Mouse (Mus musculus) MEL (cell line): ENCODE results near the gene Edem3. TPM values are rescaled to one million over a fixed set of nuclear protein-coding genes. Genes with fewer than 3 reads are reported as not detected.

Source experiments
- DNase-seq: peaks from one replicate; pipeline ENCODE4 v3.0.0; 2011; ENCODE audit warnings: low read depth, low spot score
- H3K27ac ChIP-seq: 2 replicates; pipeline ENCODE4 v1.5.1; 2012; ENCODE audit warnings: low read depth, mild to moderate bottlenecking, control low read depth, low read length, moderate library complexity; ENCODE audit not compliant: control insufficient read depth
- H3K27me3 ChIP-seq, 2 experiments: fragments of 150-350 bp in 1 of 2; sonication (generic) in 1 of 2; 2 replicates each; pipeline ENCODE4 v1.6.1; 2012; ENCODE audit warnings: low read length in 2 of 2, mild to moderate bottlenecking in 2 of 2, improper control_type of control experiment in 1 of 2, moderate library complexity in 1 of 2; ENCODE audit not compliant: insufficient read depth in 2 of 2, control insufficient read depth in 1 of 2
- H3K36me3 ChIP-seq, 2 experiments: 2 replicates each; pipeline ENCODE4 v1.6.1; 2012 to 2014; ENCODE audit warnings: low read length in 2 of 2, improper control_type of control experiment in 1 of 2, inconsistent platforms in 1 of 2, mild to moderate bottlenecking in 1 of 2; ENCODE audit not compliant: insufficient read depth in 2 of 2, control insufficient read depth in 1 of 2
- H3K4me1 ChIP-seq, 2 experiments: fragments of 150-350 bp in 1 of 2; sonication (generic) in 1 of 2; 2 replicates each; pipeline ENCODE4 v1.6.1; 2012; ENCODE audit warnings: low read length in 2 of 2, improper control_type of control experiment in 1 of 2, mild to moderate bottlenecking in 1 of 2; ENCODE audit not compliant: insufficient read depth in 2 of 2, control insufficient read depth in 1 of 2
- H3K4me3 ChIP-seq, 2 experiments: fragments of 150-350 bp in 1 of 2; sonication (generic) in 1 of 2; 2 replicates each; pipeline ENCODE4 v1.5.1; 2012; ENCODE audit warnings: low read depth in 2 of 2, low read length in 2 of 2, mild to moderate bottlenecking in 2 of 2, moderate library complexity in 2 of 2, control low read depth in 1 of 2, improper control_type of control experiment in 1 of 2; ENCODE audit not compliant: control insufficient read depth in 1 of 2, insufficient read depth in 1 of 2
- H3K79me2 ChIP-seq: 2 replicates; pipeline ENCODE4 v1.6.1; 2012; ENCODE audit warnings: mild to moderate bottlenecking, low read length, moderate library complexity; ENCODE audit not compliant: control insufficient read depth, poor library complexity, insufficient read depth
- H3K9ac ChIP-seq: 2 replicates; pipeline ENCODE4 v1.6.1; 2012; ENCODE audit warnings: low read depth, mild to moderate bottlenecking, control low read depth, low read length, moderate library complexity; ENCODE audit not compliant: control insufficient read depth, poor library complexity, severe bottlenecking
- H3K9me3 ChIP-seq: fragments of 150-350 bp; sonication (generic); replicated peaks from 2 replicates; pipeline ENCODE4 v1.6.1; 2012; ENCODE audit warnings: mild to moderate bottlenecking, low read length, improper control_type of control experiment, moderate library complexity; ENCODE audit not compliant: insufficient read depth
- BHLHE40 ChIP-seq: IDR thresholded peaks from 2 replicates; pipeline ENCODE4 v1.6.1; 2012; ENCODE audit warnings: low read depth, mild to moderate bottlenecking, inconsistent platforms, low read length, improper control_type of control experiment, borderline replicate concordance
- CTCF ChIP-seq, 3 experiments: IDR thresholded peaks in 2 of 3; conservative IDR thresholded peaks in 1 of 3; 2 replicates each; pipeline ENCODE4 v1.5.1; 2011 to 2012; ENCODE audit warnings: low read length in 3 of 3, low read depth in 2 of 3, mild to moderate bottlenecking in 2 of 3, improper control_type of control experiment in 1 of 3, inconsistent platforms in 1 of 3, mixed read lengths in 1 of 3, moderate library complexity in 1 of 3; ENCODE audit not compliant: control insufficient read depth in 1 of 3, insufficient read depth in 1 of 3, poor library complexity in 1 of 3, severe bottlenecking in 1 of 3
- GABPA ChIP-seq: IDR thresholded peaks from 2 replicates; pipeline ENCODE4 v1.6.1; 2012; ENCODE audit warnings: low read depth, mild to moderate bottlenecking, inconsistent platforms, low read length, improper control_type of control experiment, moderate library complexity
- GATA1 ChIP-seq: IDR thresholded peaks from 2 replicates; pipeline ENCODE4 v1.6.1; 2011; ENCODE audit warnings: low read depth, low read length, improper control_type of control experiment
- JUND ChIP-seq: IDR thresholded peaks from 2 replicates; pipeline ENCODE4 v1.6.1; 2011; ENCODE audit warnings: low read depth, mild to moderate bottlenecking, improper control_type of control experiment, low read length
- KAT2A ChIP-seq: conservative IDR thresholded peaks from 2 replicates; pipeline ENCODE4 v1.6.1; 2012; ENCODE audit warnings: low read depth, low read length, improper control_type of control experiment, inconsistent platforms
- MYB ChIP-seq: IDR thresholded peaks from 2 replicates; pipeline ENCODE4 v1.6.1; 2011; ENCODE audit warnings: mild to moderate bottlenecking, low read depth, low read length, improper control_type of control experiment
- NELFE ChIP-seq: IDR thresholded peaks from 2 replicates; pipeline ENCODE4 v1.6.1; 2011; ENCODE audit warnings: low read depth, low read length, improper control_type of control experiment
- POLR2AphosphoS5 ChIP-seq: IDR thresholded peaks from 2 replicates; pipeline ENCODE4 v1.6.1; 2012; ENCODE audit warnings: low read depth, borderline replicate concordance, mild to moderate bottlenecking, inconsistent platforms, low read length, moderate library complexity, mixed read lengths
- RAD21 ChIP-seq: IDR thresholded peaks from 2 replicates; pipeline ENCODE4 v1.6.1; 2011; ENCODE audit warnings: mild to moderate bottlenecking, low read depth, low read length, improper control_type of control experiment
- RCOR1 ChIP-seq: IDR thresholded peaks from 2 replicates; pipeline ENCODE4 v1.6.1; 2012; ENCODE audit warnings: low read depth, mild to moderate bottlenecking, inconsistent platforms, low read length, improper control_type of control experiment
- SMC3 ChIP-seq: IDR thresholded peaks from 2 replicates; pipeline ENCODE4 v1.6.1; 2011; ENCODE audit warnings: low read depth, low read length, improper control_type of control experiment
- TAL1 ChIP-seq: IDR thresholded peaks from 2 replicates; pipeline ENCODE4 v1.6.1; 2012; ENCODE audit warnings: mild to moderate bottlenecking, inconsistent platforms, low read length, moderate library complexity, mixed read lengths
- TBP ChIP-seq: IDR thresholded peaks from 2 replicates; pipeline ENCODE4 v1.8.0; 2011; ENCODE audit warnings: low read depth, low read length, improper control_type of control experiment
- TCF12 ChIP-seq: IDR thresholded peaks from 2 replicates; pipeline ENCODE4 v1.6.1; 2014; ENCODE audit warnings: low read depth, mild to moderate bottlenecking, inconsistent platforms, low read length, improper control_type of control experiment, moderate library complexity
- USF1 ChIP-seq: IDR thresholded peaks from 2 replicates; pipeline ENCODE4 v1.6.1; 2014; ENCODE audit warnings: low read depth, mild to moderate bottlenecking, inconsistent platforms, low read length, improper control_type of control experiment, moderate library complexity
- USF2 ChIP-seq, 2 experiments: IDR thresholded peaks; 2 replicates each; pipeline ENCODE4 v1.6.1; 2011 to 2012; ENCODE audit warnings: improper control_type of control experiment in 2 of 2, low read length in 2 of 2, borderline replicate concordance in 1 of 2, inconsistent platforms in 1 of 2, low read depth in 1 of 2, mild to moderate bottlenecking in 1 of 2; ENCODE audit not compliant: insufficient read depth in 1 of 2
- ZKSCAN1 ChIP-seq: IDR thresholded peaks from 2 replicates; pipeline ENCODE4 v1.6.1; 2012; ENCODE audit warnings: low read depth, mild to moderate bottlenecking, inconsistent platforms, low read length, improper control_type of control experiment, moderate library complexity
- polyA plus RNA-seq, 2 experiments: library from polyadenylated mRNA; stranded (reverse) in 1 of 2; unstranded in 1 of 2; fragments of >175 nt in 1 of 2; fragments of >200 nt in 1 of 2; gene quantifications; 2 replicates each; pipeline versions ENCODE4 v1.2.1 to v1.2.4; 2012; ENCODE audit warnings: low replicate concordance in 2 of 2, low read depth in 1 of 2; ENCODE audit not compliant: insufficient read length in 2 of 2, insufficient read depth in 1 of 2, missing spikeins in 1 of 2
- total RNA-seq: library from RNA; depleted of rRNA; stranded (reverse); fragments of 300-350 nt; gene quantifications from 2 replicates; pipeline ENCODE4 v1.2.3, GENCODE M21; 2012

Edem3 gene
- total and polyA plus RNA-seq, 3 experiments, result 11.6 to 15.6 TPM; not detected in 1

DNA sequence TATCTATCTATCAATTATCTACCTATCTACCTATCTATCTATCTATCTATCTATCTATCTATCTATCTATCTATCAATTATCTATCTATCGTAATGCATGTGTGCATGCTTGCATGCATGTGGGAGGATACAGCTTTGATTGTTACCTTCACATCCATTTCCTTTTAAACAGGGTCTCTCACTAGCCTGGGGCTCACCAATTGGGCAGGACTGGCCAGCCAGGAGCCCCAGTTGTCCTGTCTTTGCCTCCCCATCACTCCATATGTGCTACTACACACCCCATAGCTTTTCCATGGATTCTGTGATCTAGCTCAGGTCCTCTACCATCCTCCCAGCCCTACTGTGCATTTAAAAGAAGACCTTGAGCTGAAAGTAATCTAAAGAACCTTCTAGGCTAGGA lies 103.3 kb downstream of the Edem3 start:
- Histone ChIP-seq H3K36me3 (no peaks in the 10 kb centered on the region), H3K9ac (no peak overlapping the region), H3K4me3 (no peak overlapping the region), H3K9me3 (no peaks in the 10 kb centered on the region), H3K27me3 (peaks cover 0 to 1% of the 10 kb centered on the region in 2 experiments; a peak in 3 of 4 replicates), H3K79me2 (no peaks in the 10 kb centered on the region), H3K27ac (no peak overlapping the region), H3K4me1 (no peaks in the 10 kb centered on the region; a peak in 1 of 4 replicates)
- DNase-seq, result no peak
- TF ChIP-seq RCOR1 (no peak), RAD21 (no peak), USF2 (IDR thresholded peaks at IDR 0.05; ENCODE audit: borderline replicate concordance in 1 of 2, insufficient read depth in 1 of 2, low read depth in 1 of 2, low read length in 2 of 2) (no peak), BHLHE40 (no peak), NELFE (no peak), USF1 (no peak), GATA1 (0 out of 2 replicates have a peak, but pooled peaks have one; percentile 10)

DNA sequence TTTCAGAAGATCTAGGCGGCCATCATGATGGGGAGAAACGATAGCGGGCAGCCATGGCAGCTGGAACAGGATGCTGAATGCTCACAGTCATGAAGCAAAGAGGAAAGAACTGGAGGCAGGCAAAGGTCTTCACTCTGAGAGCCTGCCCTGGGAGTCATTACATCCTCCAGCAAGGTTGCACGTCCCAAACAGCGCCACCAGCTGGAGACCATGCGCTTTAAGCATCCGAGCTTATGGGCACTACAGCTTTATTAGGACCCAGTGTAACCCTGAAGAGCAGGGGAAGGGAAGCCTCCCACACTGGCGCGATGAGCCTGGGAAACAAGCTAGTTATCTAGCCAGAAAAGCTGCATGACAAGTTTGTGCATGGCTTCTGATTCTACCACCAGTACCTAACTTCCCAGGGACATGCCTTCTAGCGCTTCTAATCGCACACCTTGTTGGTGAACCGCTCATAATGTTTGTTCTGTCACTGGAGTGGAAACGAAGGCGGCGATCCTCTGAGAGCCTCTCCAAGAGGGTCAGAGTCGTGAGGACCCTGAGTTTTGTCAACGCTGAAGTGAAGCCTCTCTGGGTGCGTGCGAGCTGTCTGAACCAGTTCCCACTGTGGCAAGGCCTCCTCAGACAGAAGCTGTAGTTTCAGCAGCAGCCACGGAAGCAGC lies 106.3 kb downstream of the Edem3 start:
- TF ChIP-seq CTCF (IDR thresholded peaks at IDR 0.05 in 2 of 3, conservative IDR thresholded peaks at IDR 0.05 in 1 of 3; ENCODE audit: control insufficient read depth in 1 of 3, insufficient read depth in 1 of 3, low read depth in 2 of 3, low read length in 3 of 3, poor library complexity in 1 of 3, severe bottlenecking in 1 of 3) (peak; percentile 25 to 49 (median 34); a peak in 5 of 6 replicates), TBP (no peak), SMC3 (peak; percentile 35), USF2 (IDR thresholded peaks at IDR 0.05; ENCODE audit: borderline replicate concordance in 1 of 2, insufficient read depth in 1 of 2, low read depth in 1 of 2, low read length in 2 of 2) (no peak), GABPA (no peak), ZKSCAN1 (no peak), TAL1 (no peak)
- Histone ChIP-seq H3K9me3 (no peaks in the 10 kb centered on the region), H3K27ac (no peak overlapping the region), H3K27me3 (peaks cover 0 to 1% of the 10 kb centered on the region in 2 experiments; a peak in 1 of 4 replicates), H3K9ac (no peak overlapping the region), H3K36me3 (no peaks in the 10 kb centered on the region), H3K4me3 (no peak overlapping the region), H3K4me1 (no peaks in the 10 kb centered on the region; a peak in 1 of 4 replicates), H3K79me2 (no peaks in the 10 kb centered on the region)
- peak; percentile 14 for DNase-seq

DNA sequence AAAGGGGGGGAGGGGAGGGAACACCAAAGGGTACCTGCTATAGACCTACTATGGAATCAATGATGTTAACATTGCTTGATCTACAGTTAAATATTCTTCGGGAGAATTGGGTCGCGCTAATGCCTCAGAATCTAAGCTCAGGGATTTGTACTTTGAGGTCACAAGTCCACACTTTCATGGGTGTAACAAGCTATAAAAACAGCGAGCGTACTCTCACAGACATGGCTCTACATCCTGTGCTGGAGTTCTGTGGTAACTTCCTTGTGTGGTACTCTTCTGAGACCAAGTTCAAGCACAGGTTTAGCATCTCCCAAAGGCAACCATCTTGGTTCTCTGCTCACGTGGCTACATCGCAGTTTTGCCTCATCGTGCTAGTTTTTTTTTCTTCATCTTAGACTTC lies 106.9 kb downstream of the Edem3 start:
- H3K9ac ChIP-seq, result no peak overlapping the region
- H3K4me1 ChIP-seq, result no peaks in the 10 kb centered on the region; a peak in 1 of 4 replicates
- no peaks in the 10 kb centered on the region for H3K9me3 ChIP-seq
- no peaks in the 10 kb centered on the region for H3K79me2 ChIP-seq
- no peaks in the 10 kb centered on the region for H3K36me3 ChIP-seq
- H3K27me3 ChIP-seq, result no peaks in the 10 kb centered on the region; a peak in 1 of 4 replicates
- TF ChIP-seq CTCF (IDR thresholded peaks at IDR 0.05 in 2 of 3, conservative IDR thresholded peaks at IDR 0.05 in 1 of 3; ENCODE audit: control insufficient read depth in 1 of 3, insufficient read depth in 1 of 3, low read depth in 2 of 3, low read length in 3 of 3, poor library complexity in 1 of 3, severe bottlenecking in 1 of 3) (no peak), MYB (no peak), JUND (no peak), KAT2A (no peak), TCF12 (no peak), POLR2AphosphoS5 (no peak), RCOR1 (no peak)
- H3K4me3 ChIP-seq, result no peak overlapping the region
- no peak for DNase-seq
- H3K27ac ChIP-seq, result no peak overlapping the region
